Mouse (Mus musculus): ENCODE data around the gene Zdhhc24.

Gene Zdhhc24

GRCm38 (mm10) chr19:4879324-4879703 is 846 bp downstream of the Zdhhc24 start:
- DNase-seq, result no peak

GRCm38 (mm10) chr19:4883961-4884360 is 5.5 kb downstream of the Zdhhc24 start:
- no peak for DNase-seq

- DNase-seq, result no peak
These were observed 11.3 kb downstream of the Zdhhc24 start for GRCm38 (mm10) chr19:4889791-4890190.

GRCm38 (mm10) chr19:4891798-4892197 is 13.3 kb downstream of the Zdhhc24 start:
- DNase-seq, result no peak

- DNase-seq, result no peak
These were observed 18.5 kb downstream of the Zdhhc24 start for GRCm38 (mm10) chr19:4896780-4897520.

- no peak for DNase-seq
These were observed 20.5 kb downstream of the Zdhhc24 start for GRCm38 (mm10) chr19:4898972-4899371.

- no peak for DNase-seq
These were observed 21.4 kb downstream of the Zdhhc24 start for GRCm38 (mm10) chr19:4899888-4900287.

GRCm38 (mm10) chr19:4905979-4906794 is 27.7 kb downstream of the Zdhhc24 start, which contains the start of gene Bbs1:
Gene Bbs1 (minus strand): TSS chr19:4906628.
- peak; percentile 92 for DNase-seq

- DNase-seq, result peak; percentile 63
These were observed 29.6 kb downstream of the Zdhhc24 start for GRCm38 (mm10) chr19:4908107-4908506.

GRCm38 (mm10) chr19:4909376-4909775 is 30.9 kb downstream of the Zdhhc24 start:
- DNase-seq, result no peak

- no peak for DNase-seq
These were observed 37.6 kb downstream of the Zdhhc24 start for GRCm38 (mm10) chr19:4915924-4916603.

GRCm38 (mm10) chr19:4916827-4917226 is 38.4 kb downstream of the Zdhhc24 start:
- no peak for DNase-seq

- no peak for DNase-seq
These were observed 41.2 kb downstream of the Zdhhc24 start for GRCm38 (mm10) chr19:4919652-4920051.

- no peak for DNase-seq
These were observed 46.8 kb downstream of the Zdhhc24 start for GRCm38 (mm10) chr19:4925121-4925860.

- peak; percentile 99 for DNase-seq
These were observed 49.5 kb downstream of the Zdhhc24 start, which contains the start of gene Dpp3 for GRCm38 (mm10) chr19:4927904-4928531. Gene Dpp3 (minus strand): TSS chr19:4928287.

- DNase-seq, result no peak
These were observed 50.3 kb downstream of the Zdhhc24 start for GRCm38 (mm10) chr19:4928781-4929180.
